Mouse (Mus musculus): ENCODE data around the gene Prkar1a.

DNA sequence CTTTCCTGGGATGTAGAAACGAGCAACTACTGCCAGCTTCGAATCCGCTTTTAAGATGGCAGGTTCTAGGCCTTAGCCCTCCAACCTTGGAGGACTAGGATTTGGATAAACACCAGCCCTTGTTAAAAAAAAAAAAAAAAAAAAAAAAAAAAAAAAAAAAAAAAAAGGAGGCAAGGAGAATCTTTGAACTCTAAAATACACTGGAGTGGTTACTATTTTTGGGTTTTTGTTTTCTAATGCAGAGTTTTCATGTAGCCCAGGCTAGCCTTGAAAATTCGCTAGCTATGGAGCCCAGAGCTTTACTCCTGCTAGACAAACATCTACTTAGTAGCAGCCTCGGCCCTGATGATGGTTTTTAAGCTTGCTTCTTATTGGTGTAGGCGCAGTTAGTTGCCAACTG lies 41.6 kb upstream of the Prkar1a start:
- TF ChIP-seq CTCF (IDR thresholded peaks at IDR 0.05): no peak
- TF ChIP-seq POLR2A (IDR thresholded peaks at IDR 0.05; ENCODE audit: insufficient read depth, low read depth, low read length): no peak
